Mouse (Mus musculus): ENCODE results near the gene Inka1. TPM values are rescaled to one million over a fixed set of nuclear protein-coding genes. Genes with fewer than 3 reads are reported as not detected.
"Not testable (repeated sequence)": the region's sequence is repeated elsewhere in the genome, so short reads cannot be mapped to it uniquely, and the experiment has no call there.

The Inka1 gene
- 79.2 and 86.1 TPM in 2 replicates for polyA plus RNA-seq (2015; fragmentation: Nextera tagmentation; extraction: Ambion mirVana)

DNA sequence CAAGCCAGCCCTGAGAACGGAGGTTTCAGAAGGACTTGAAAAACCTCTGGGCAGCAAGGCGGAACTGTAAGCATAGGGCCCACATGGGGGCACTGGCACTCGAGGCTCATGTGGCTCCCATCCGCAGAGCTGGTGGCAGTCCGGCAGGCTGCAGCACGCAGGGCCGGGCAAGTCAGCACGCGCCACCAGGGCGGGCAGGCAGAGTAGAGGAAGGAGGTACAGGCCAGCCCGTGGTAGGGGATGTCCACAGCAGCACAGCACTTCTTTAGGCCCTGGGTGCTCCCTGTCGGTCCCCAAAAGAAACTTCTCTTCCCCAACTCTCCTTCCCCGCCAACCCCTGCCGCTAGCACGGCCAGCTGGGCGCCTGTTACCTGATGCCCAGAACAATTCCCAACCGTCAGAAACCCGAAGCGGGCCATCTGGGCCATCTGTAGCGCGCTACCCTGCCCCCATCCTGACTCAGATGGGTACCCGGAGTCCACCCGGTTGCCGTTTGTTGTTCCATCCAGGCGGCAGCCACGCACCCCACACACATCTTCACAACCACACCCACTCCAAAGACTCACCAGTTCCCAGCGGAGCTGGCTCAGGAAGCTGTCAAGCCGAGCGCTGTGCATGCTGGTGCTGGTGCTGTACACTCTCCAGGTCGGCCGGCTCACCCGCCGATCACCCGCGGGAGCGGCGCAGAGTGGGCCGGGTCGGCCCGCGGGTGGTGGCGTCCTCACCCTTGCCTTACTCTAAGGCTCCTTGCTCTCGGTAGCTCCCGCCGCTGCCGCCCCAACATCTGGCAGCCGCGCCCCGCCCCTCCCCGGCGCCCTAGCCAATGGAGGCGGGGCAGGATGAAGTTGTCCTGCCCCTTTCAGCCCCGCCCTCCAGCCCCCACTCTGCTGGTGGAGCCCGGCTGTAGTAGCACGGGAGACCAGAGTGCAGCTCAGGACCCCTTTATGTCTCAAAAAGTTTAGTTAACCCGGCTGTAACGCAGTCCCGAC lies at the start of gene Inka1:
Gene Inka1, minus strand, starts transcription at position 749 of the 989 bp plus-strand sequence.
- WGBS = under 1% methylated on average over 58 of the region's 58 CpGs
- H3K27me3 ChIP-seq = no peaks in the 10 kb centered on the region
- H3K4me1 ChIP-seq = peaks cover 59% of the 10 kb centered on the region
- H3K4me2 ChIP-seq = peak within 1 kb of the TSS; percentile 89
- peak within 1 kb of the TSS; percentile 90 for H3K9ac ChIP-seq
- H3K4me3 ChIP-seq = peak within 1 kb of the TSS; percentile 80
- peak; percentile 71 for ATAC-seq (ENCODE audit: insufficient number of reproducible peaks, insufficient read depth, low FRiP score, low TSS enrichment, low read depth)
- no peaks in the 10 kb centered on the region for H3K36me3 ChIP-seq
- H3K9me3 ChIP-seq = no peaks in the 10 kb centered on the region
- H3K27ac ChIP-seq = peak within 1 kb of the TSS; percentile 100

DNA sequence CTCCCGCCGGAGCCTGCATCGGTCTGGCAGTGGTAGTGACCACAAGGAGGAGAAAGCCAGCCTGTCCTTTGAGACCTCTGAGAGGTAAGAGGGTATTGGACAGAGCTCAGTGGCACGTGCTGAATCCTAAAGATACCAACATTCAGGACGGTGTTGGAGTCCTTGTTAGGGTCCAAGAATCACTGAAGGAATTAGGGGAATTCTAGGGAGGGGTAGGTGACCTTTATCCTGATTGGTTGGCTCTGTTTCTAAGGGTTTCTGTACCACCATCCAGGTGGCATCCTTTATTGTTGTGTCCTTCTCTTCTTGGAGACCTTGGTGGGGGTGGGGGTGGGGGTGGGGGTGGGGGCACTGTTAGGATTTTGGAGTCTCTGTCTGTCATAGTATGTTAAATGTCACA lies 46.4 kb upstream of the Inka1 start:
- H3K27me3 ChIP-seq = no peaks in the 10 kb centered on the region

DNA sequence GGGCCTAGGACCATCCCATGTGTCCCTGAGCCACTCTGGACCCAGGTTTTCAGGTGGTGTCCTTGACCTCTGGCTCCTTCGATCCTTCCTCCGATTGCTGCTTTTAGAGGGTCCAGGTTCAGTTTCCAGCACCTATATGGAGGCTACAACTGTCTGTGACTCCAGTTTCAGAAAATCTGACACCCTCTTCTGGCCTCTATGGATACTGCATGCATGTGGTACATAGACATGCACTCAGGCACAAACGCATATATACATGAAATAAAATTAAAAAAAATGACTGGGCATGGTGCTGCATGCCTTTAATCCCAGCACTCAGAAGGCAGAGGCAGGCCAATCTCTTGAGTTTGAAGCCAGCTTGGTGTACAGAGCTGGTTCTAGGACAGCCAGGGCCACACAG lies 42.2 kb upstream of the Inka1 start:
- WGBS = 98% methylated on average over 3 of the region's 3 CpGs
- H3K4me3 ChIP-seq = no peak overlapping the region
- no peak overlapping the region for H3K4me2 ChIP-seq
- H3K4me1 ChIP-seq = no peaks in the 10 kb centered on the region
- ATAC-seq (ENCODE audit: insufficient number of reproducible peaks, insufficient read depth, low FRiP score, low TSS enrichment, low read depth) = no peak
- H3K27me3 ChIP-seq = no peaks in the 10 kb centered on the region
- no peak overlapping the region for H3K27ac ChIP-seq
- H3K9ac ChIP-seq = no peak overlapping the region
- peaks cover 70% of the 10 kb centered on the region for H3K36me3 ChIP-seq
- peaks cover 3% of the 10 kb centered on the region; the same call in 1 of the 2 replicates for H3K9me3 ChIP-seq

More for the DNA sequence above, 46.4 kb upstream of the Inka1 start:
- Histone ChIP-seq H3K9ac (no peak overlapping the region), H3K4me3 (no peak overlapping the region), H3K4me2 (no peak overlapping the region), H3K9me3 (no peaks in the 10 kb centered on the region), H3K27ac (no peak overlapping the region), H3K4me1 (no peaks in the 10 kb centered on the region), H3K36me3 (peaks cover 68% of the 10 kb centered on the region)
- 93% methylated on average over 5 of the region's 5 CpGs for WGBS
- ATAC-seq (ENCODE audit: insufficient number of reproducible peaks, insufficient read depth, low FRiP score, low TSS enrichment, low read depth) = no peak

DNA sequence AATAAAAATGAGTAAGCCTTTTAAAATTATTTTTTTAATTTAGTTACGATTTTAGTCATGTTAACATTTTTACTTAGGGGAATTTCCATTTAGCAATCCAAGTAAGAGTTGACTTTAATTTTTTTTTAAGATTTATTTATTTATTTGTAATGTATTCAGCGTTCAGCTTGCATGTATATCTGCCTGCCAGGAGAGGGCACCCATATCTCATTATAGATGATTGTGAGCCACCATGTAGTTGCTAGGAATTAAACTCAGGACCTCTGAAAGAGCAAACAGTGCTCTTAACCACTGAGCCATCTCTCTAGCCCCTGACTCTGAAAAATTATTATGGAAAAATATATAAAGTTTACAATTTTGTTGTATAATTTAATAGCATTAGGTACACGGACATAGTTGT lies 40.9 kb upstream of the Inka1 start:
- no peak overlapping the region for H3K4me2 ChIP-seq
- no peak for ATAC-seq (ENCODE audit: insufficient number of reproducible peaks, insufficient read depth, low FRiP score, low TSS enrichment, low read depth)
- peaks cover 57% of the 10 kb centered on the region for H3K36me3 ChIP-seq
- no peaks in the 10 kb centered on the region; the same call in 1 of the 2 replicates for H3K4me1 ChIP-seq
- WGBS = 86% methylated on average over 3 of the region's 3 CpGs
- H3K4me3 ChIP-seq = no peak overlapping the region
- peaks cover 3% of the 10 kb centered on the region; the same call in 1 of the 2 replicates for H3K9me3 ChIP-seq
- no peak overlapping the region for H3K27ac ChIP-seq
- no peaks in the 10 kb centered on the region for H3K27me3 ChIP-seq
- H3K9ac ChIP-seq = no peak overlapping the region

DNA sequence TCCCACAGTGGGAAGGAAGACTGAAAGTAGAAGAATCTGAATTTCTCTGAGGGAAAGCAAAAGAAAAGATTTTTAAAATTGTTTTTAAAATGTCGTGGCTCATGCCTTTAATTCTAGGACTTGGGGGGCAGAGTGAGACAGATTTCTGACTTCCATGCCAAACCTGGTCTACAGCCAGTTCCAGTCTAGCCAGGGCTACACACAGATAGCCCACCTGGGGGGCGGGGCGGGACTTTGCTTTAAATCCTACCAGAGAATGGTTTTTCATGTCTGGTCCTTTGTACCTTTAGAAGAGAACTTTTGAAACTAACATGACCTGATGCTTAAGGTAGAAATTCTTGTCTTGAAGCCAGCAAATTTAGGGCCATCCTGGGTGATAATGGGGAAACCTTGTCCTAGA lies 37.5 kb upstream of the Inka1 start:
- Histone ChIP-seq H3K9ac (no peak overlapping the region), H3K36me3 (peaks cover 44% of the 10 kb centered on the region), H3K27ac (no peak overlapping the region), H3K4me2 (no peak overlapping the region), H3K27me3 (no peaks in the 10 kb centered on the region), H3K4me1 (no peaks in the 10 kb centered on the region; the same call in 1 of the 2 replicates), H3K9me3 (peaks cover 3% of the 10 kb centered on the region; the same call in 1 of the 2 replicates), H3K4me3 (no peak overlapping the region)
- 88% methylated on average over 3 of the region's 3 CpGs for WGBS
- ATAC-seq (ENCODE audit: insufficient number of reproducible peaks, insufficient read depth, low FRiP score, low TSS enrichment, low read depth) = no peak

DNA sequence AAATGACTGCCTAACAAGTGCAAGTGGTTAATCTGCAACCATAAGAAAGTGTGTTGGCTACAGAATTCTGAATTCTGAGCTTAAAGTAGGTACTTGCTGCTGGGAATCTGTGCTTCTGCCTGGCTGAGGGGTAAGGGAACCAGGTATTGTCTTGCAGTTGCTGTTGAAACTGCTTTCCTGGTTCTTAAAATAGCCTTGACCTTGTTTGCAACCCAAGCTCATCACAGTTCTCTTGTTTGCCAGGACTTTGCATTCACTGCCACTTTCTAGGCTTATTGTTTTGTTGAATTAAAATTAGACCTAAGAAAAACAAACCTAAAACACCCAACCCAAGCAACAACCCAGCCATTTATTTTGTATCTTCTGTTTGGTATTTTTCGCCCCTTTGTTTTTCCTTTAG lies 35.1 kb upstream of the Inka1 start:
- Histone ChIP-seq H3K9ac (no peak overlapping the region), H3K27ac (no peak overlapping the region), H3K36me3 (peaks cover 22% of the 10 kb centered on the region), H3K4me3 (no peak overlapping the region), H3K4me2 (no peak overlapping the region), H3K9me3 (no peaks in the 10 kb centered on the region), H3K4me1 (no peaks in the 10 kb centered on the region; the same call in 1 of the 2 replicates), H3K27me3 (no peaks in the 10 kb centered on the region)
- no peak for ATAC-seq (ENCODE audit: insufficient number of reproducible peaks, insufficient read depth, low FRiP score, low TSS enrichment, low read depth)
- WGBS = 95% methylated on average over 1 of the region's 1 CpGs

DNA sequence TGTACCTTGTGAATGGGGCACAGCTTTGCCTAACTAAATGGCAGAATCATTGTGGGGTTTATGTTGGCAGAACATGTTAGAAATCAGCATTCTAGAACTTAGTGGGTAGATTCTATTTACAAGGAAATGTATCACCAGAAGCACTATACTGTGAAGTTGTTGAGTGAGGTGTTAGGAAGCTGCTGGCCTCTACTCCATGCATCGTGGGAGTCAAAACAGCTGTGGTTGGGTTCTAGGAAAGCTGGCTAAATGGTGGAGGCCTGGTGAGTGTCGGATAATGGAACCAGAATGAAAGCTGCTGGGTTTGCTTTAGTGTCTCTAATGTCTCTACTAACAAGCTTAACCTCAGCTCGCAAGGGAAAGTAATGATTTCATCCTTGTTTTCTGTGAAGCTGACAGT lies 31.4 kb upstream of the Inka1 start:
- WGBS = 83% methylated on average over 3 of the region's 3 CpGs
- Histone ChIP-seq H3K4me1 (no peaks in the 10 kb centered on the region; the same call in 1 of the 2 replicates), H3K9me3 (no peaks in the 10 kb centered on the region), H3K4me3 (no peak overlapping the region), H3K27ac (no peak overlapping the region), H3K9ac (no peak overlapping the region), H3K36me3 (peaks cover 17% of the 10 kb centered on the region), H3K27me3 (no peaks in the 10 kb centered on the region), H3K4me2 (no peak overlapping the region)
- ATAC-seq (ENCODE audit: insufficient number of reproducible peaks, insufficient read depth, low FRiP score, low TSS enrichment, low read depth) = no peak

DNA sequence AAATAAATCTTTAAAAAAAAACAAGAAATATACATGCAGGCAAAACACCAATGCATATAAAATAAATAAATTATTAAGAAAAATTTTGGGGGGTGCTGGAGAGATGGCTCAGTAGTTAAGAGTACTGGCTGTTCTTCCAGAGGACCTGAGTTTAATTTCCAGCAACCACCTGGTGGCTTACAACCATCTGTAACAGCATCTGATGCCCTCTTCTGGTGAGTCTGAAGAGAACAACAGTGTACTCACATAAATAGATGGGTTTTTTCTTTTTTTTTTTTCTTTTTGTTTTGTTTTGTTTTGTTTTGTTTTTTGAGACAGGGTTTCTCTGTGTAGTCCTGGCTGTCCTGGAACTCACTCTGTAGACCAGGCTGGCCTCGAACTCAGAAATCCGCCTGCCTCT lies 27.9 kb upstream of the Inka1 start:
- H3K9ac ChIP-seq; H3K4me3 ChIP-seq; H3K27me3 ChIP-seq; H3K4me1 ChIP-seq; H3K4me2 ChIP-seq; H3K9me3 ChIP-seq; H3K27ac ChIP-seq; ATAC-seq (ENCODE audit: insufficient number of reproducible peaks, insufficient read depth, low FRiP score, low TSS enrichment, low read depth): not testable (repeated sequence)
- H3K36me3 ChIP-seq = peaks cover 17% of the 10 kb centered on the region
- 89% methylated on average over 2 of the region's 2 CpGs for WGBS

DNA sequence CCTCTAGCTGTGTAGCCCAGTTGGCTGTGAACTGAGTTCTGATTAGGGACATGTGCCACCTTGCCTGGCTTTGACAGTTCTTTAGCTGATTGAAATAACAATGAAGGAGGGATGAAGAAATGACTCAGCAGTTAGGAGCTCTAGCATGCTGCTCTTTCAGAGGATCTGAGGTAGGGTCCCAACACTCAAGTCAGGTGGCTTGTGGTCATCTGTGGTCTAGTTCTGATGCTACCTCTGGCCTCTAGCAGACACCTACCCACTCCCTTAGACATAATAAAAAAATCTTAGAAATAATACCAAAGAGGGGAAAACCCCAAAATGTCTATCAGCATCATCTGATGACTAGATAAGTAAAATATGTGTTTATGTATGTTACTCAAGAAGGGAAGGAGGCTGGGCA lies 24.7 kb upstream of the Inka1 start:
- no peaks in the 10 kb centered on the region for H3K27me3 ChIP-seq
- peaks cover 15% of the 10 kb centered on the region; the same call in 1 of the 2 replicates for H3K36me3 ChIP-seq
- H3K9me3 ChIP-seq = no peaks in the 10 kb centered on the region
- no peak overlapping the region for H3K4me2 ChIP-seq
- ATAC-seq (ENCODE audit: insufficient number of reproducible peaks, insufficient read depth, low FRiP score, low TSS enrichment, low read depth) = no peak
- H3K4me1 ChIP-seq = peaks cover 2% of the 10 kb centered on the region
- no peak overlapping the region for H3K27ac ChIP-seq
- H3K4me3 ChIP-seq = no peak overlapping the region
- no peak overlapping the region for H3K9ac ChIP-seq

DNA sequence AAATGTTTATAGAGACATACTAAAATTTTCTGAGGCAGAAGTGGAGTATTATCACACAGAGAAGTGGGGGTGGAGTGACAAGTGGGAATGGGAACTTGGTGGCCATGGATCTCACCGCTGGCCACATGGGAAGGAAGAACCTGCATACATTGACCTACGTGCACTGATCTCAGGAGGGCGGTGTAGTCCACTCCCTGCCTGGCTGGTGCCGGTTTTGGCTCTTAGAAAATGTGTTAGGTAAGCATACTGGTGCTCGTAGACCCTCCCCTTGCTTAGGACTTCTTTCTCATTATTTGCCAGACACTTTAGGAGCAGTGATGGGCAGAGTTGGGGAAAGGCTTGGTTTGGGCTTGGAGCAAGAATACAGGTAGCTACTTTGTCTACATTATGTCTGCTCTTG lies 22.4 kb upstream of the Inka1 start:
- H3K4me1 ChIP-seq = peaks cover 19% of the 10 kb centered on the region
- no peak overlapping the region for H3K27ac ChIP-seq
- H3K36me3 ChIP-seq = peaks cover 9% of the 10 kb centered on the region; the same call in 1 of the 2 replicates
- no peaks in the 10 kb centered on the region for H3K27me3 ChIP-seq
- H3K4me2 ChIP-seq = no peak overlapping the region
- 92% methylated on average over 5 of the region's 5 CpGs for WGBS
- H3K4me3 ChIP-seq = no peak overlapping the region
- ATAC-seq (ENCODE audit: insufficient number of reproducible peaks, insufficient read depth, low FRiP score, low TSS enrichment, low read depth) = no peak
- no peak overlapping the region for H3K9ac ChIP-seq
- H3K9me3 ChIP-seq = no peaks in the 10 kb centered on the region

DNA sequence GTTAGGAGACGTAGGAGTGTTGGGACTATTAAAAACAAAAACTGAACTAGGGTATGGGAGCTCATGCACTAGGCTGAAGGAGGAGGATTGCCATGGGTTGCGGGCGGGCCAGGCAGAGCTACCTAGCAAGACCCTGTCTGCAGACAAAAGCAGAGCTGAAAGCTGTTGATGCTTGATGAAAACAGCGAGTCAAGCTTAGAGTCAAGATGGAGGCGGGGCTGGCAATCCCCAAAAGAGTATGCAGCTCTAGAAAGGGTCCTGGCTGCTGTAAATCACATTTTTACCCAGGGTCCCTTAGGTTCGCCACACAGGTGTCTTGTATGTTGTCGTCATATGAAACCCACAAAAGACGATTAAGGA lies 17.8 kb upstream of the Inka1 start:
- WGBS = 11% methylated on average over 8 of the region's 8 CpGs
- H3K36me3 ChIP-seq = peaks cover 3% of the 10 kb centered on the region; the same call in 1 of the 2 replicates
- H3K4me2 ChIP-seq = peak overlapping the region; percentile 69
- peak overlapping the region; percentile 98 for H3K9ac ChIP-seq
- peak overlapping the region; percentile 99 for H3K4me3 ChIP-seq
- peaks cover 26% of the 10 kb centered on the region for H3K4me1 ChIP-seq
- H3K27me3 ChIP-seq = no peaks in the 10 kb centered on the region
- peak overlapping the region; percentile 93 for H3K27ac ChIP-seq
- ATAC-seq (ENCODE audit: insufficient number of reproducible peaks, insufficient read depth, low FRiP score, low TSS enrichment, low read depth) = no peak
- H3K9me3 ChIP-seq = no peaks in the 10 kb centered on the region

All from embryonic facial prominence, embryonic 13.5 days (tissue).